Mouse (Mus musculus) liver, postnatal 0 days (tissue): ENCODE data around the gene Zdhhc17.

Experiments used
- CTCF ChIP-seq: sonication (generic); IDR thresholded peaks from 2 replicates; pipeline ENCODE4 v1.5.1; 2016; ENCODE audit warnings: antibody characterized with exemption, low read depth
- EP300 ChIP-seq: IDR thresholded peaks from 2 replicates; pipeline ENCODE4 v1.6.1; 2016; ENCODE audit warnings: antibody characterized with exemption, low read depth, mild to moderate bottlenecking

DNA sequence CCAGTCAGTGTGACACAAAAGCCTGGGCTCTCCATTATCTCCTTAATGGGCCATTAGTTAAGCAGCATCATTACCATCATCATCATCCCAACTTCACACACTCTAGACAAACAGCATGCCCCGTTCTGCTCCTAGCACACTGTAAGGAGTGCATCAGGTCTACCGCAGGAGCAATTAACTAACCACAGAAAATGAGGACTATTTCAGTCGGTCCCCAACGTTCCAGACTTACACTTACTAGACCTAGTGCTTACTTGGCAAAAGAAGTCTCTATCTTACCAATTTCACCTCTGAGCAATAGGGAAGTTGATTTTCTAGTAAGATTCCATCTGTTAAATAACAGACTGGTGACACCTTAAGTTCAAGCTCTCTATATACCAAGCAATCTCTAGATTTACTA lies 2.3 kb downstream of the Zdhhc17 start:
- TF ChIP-seq CTCF, result no peak
- TF ChIP-seq EP300, result no peak
